26 mouse cellular contexts compared by ENCODE assay signal in the genomic region with DNA sequence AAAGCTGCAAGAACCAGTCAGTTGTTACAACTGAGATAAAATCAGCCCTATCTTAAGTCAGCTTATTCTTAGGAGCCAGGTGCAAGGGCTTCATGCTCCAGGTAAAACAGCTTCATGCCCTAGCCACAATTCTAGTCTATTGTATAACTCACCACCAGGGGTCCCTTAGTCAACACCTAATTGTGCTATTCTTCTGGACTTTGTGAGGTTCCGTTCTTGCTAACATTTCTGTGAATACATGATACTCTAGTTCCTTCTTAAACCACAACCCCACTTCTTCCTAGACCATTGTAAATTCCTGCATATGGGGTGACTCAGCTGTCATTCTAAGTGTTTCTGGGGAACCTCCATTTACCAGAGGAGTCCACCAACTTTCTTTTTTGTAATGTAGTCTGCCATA. TPM values are rescaled to one million over a fixed set of nuclear protein-coding genes. Genes with fewer than 3 reads are reported as not detected.
A peak's percentile ranks its signal among the peaks of the same experiment; 100 is the strongest.
DNase-seq lines count a peak whose midpoint lies in the region; ATAC-seq lines count a peak whose summit lies in the region.
"Had no signal": no experiment of that assay in that cellular context is flagged by ENCODE, and none has a peak within 500 bp of the region (broad histone marks: within the 10 kb centered on the region; RNA-seq: fewer than 3 reads in every experiment).

No protein-coding gene starts in this region.

- H3K9ac ChIP-seq in midbrain, embryonic 14.5 days (replicated peaks; ENCODE audit: low read length) = no peak overlapping the region
- H3K9ac ChIP-seq in kidney, embryonic 14.5 days (ENCODE audit: low read depth, low read length) = no peak overlapping the region
- H3K9ac ChIP-seq: forebrain, postnatal 0 days; limb, embryonic 15.5 days; neural tube, embryonic 12.5 days; stomach, embryonic 15.5 days had no signal

- no peak overlapping the region for H3K27ac ChIP-seq in midbrain, embryonic 14.5 days (replicated peaks; ENCODE audit: low read depth, low read length)
- H3K27ac ChIP-seq in kidney, embryonic 14.5 days (ENCODE audit: low read depth, low read length) = no peak overlapping the region
- H3K27ac ChIP-seq: embryonic facial prominence, embryonic 10.5 days; gastrocnemius, adult 2 months; heart, adult 2 months; limb, embryonic 15.5 days; neural tube, embryonic 12.5 days; stomach, embryonic 15.5 days had no signal

- no peaks in the 10 kb centered on the region for H3K9me3 ChIP-seq in midbrain, embryonic 14.5 days (ENCODE audit: control insufficient read depth, low read length)
- no peaks in the 10 kb centered on the region for H3K9me3 ChIP-seq in kidney, embryonic 14.5 days (ENCODE audit: control insufficient read depth, low read length)
- H3K9me3 ChIP-seq: embryonic facial prominence, embryonic 10.5 days; limb, embryonic 15.5 days; neural tube, embryonic 12.5 days; stomach, embryonic 15.5 days had no signal

- ATAC-seq in granulocyte monocyte progenitor cell, adult 5-6 weeks (replicated peaks; ENCODE audit: poor library complexity, severe bottlenecking) = peak; percentile 93
- ATAC-seq in midbrain, embryonic 14.5 days (ENCODE audit: low FRiP score, low TSS enrichment) = no peak
- no peak for ATAC-seq in kidney, embryonic 14.5 days (ENCODE audit: low FRiP score, low TSS enrichment)
- ATAC-seq: forebrain, postnatal 0 days; midbrain, embryonic 16.5 days had no signal

- no peaks in the 10 kb centered on the region for H3K27me3 ChIP-seq in splenic B cell, adult 2 months (ENCODE audit: control insufficient read depth, insufficient read depth, low read length, poor library complexity, severe bottlenecking)
- no peaks in the 10 kb centered on the region for H3K27me3 ChIP-seq in midbrain, embryonic 14.5 days (ENCODE audit: control insufficient read depth, insufficient read depth, low read length)
- no peaks in the 10 kb centered on the region for H3K27me3 ChIP-seq in kidney, embryonic 14.5 days (ENCODE audit: control insufficient read depth, insufficient read depth, low read length)
- H3K27me3 ChIP-seq: limb, embryonic 15.5 days; neural tube, embryonic 12.5 days; stomach, embryonic 15.5 days had no signal

- no peaks in the 10 kb centered on the region for H3K36me3 ChIP-seq in splenic B cell, adult 2 months (ENCODE audit: control insufficient read depth, insufficient read depth, low read length, poor library complexity, severe bottlenecking)
- no peaks in the 10 kb centered on the region for H3K36me3 ChIP-seq in midbrain, embryonic 14.5 days (ENCODE audit: control insufficient read depth, insufficient read depth, low read length)
- H3K36me3 ChIP-seq in kidney, embryonic 14.5 days (ENCODE audit: control insufficient read depth, insufficient read depth, low read length) = no peaks in the 10 kb centered on the region
- H3K36me3 ChIP-seq: embryonic facial prominence, embryonic 10.5 days; limb, embryonic 15.5 days; neural tube, embryonic 12.5 days; stomach, embryonic 15.5 days had no signal

- peak; percentile 28 for DNase-seq in lung, postnatal 36 days
- DNase-seq in lung, postnatal 4 days = no peak
- peak; percentile 12 for DNase-seq in ES-CJ7 (ENCODE audit: low read depth, low spot score)
- peak; percentile 56 for DNase-seq in splenic B cell, adult 2 months (ENCODE audit: low read depth, low spot score)
- no peak for DNase-seq in midbrain, embryonic 14.5 days
- DNase-seq in cerebellum, adult 11 months = no peak
- DNase-seq: adrenal gland, postnatal 25 days; cerebellum, postnatal 14 days; forebrain, postnatal 0 days; gastrocnemius, adult 2 months; heart, adult 2 months; heart, postnatal 36 days; kidney, postnatal 14 days; thymus, postnatal 25 days had no signal

- WGBS in midbrain, embryonic 14.5 days = 83% methylated on average over 1 of the region's 1 CpGs
- WGBS in kidney, embryonic 14.5 days = 78% methylated on average over 1 of the region's 1 CpGs

- no peaks in the 10 kb centered on the region for H3K4me1 ChIP-seq in midbrain, embryonic 14.5 days (ENCODE audit: control insufficient read depth, insufficient read depth, low read length)
- H3K4me1 ChIP-seq in kidney, embryonic 14.5 days (ENCODE audit: control insufficient read depth, insufficient read depth, low read length) = no peaks in the 10 kb centered on the region
- H3K4me1 ChIP-seq: embryonic facial prominence, embryonic 10.5 days; limb, embryonic 15.5 days; neural tube, embryonic 12.5 days; stomach, embryonic 15.5 days had no signal

- no peak overlapping the region for H3K4me2 ChIP-seq in midbrain, embryonic 14.5 days (ENCODE audit: low read length)
- H3K4me2 ChIP-seq in kidney, embryonic 14.5 days (replicated peaks; ENCODE audit: low read depth, low read length) = no peak overlapping the region
- H3K4me2 ChIP-seq: limb, embryonic 15.5 days; neural tube, embryonic 12.5 days; stomach, embryonic 15.5 days had no signal

- H3K4me3 ChIP-seq in midbrain, embryonic 14.5 days (replicated peaks; ENCODE audit: low read depth, low read length) = no peak overlapping the region
- no peak overlapping the region for H3K4me3 ChIP-seq in kidney, embryonic 14.5 days (ENCODE audit: low read length)
- H3K4me3 ChIP-seq: embryonic facial prominence, embryonic 10.5 days; erythroblast, embryonic 14.5 days; gastrocnemius, adult 2 months; heart, adult 2 months; limb, embryonic 15.5 days; neural tube, embryonic 12.5 days; stomach, embryonic 15.5 days had no signal

RNA-seq across cellular contexts. Expression of a gene that starts 57.9 kb away (rescaled TPM):
- not detected in 2 replicates for total RNA-seq in granulocyte monocyte progenitor cell, adult 5-6 weeks (2014; fragmentation: Nextera tagmentation)
- total RNA-seq in granulocyte monocyte progenitor cell, adult 5-6 weeks (2017) = 4.5 TPM in 1 of 2 replicates, not detected in the other
- not detected in 2 replicates for polyA plus RNA-seq in midbrain, embryonic 14.5 days (2014; fragmentation: Nextera tagmentation; extraction: Ambion mirVana)
- 0.41 and 1.1 TPM in 2 replicates for polyA plus RNA-seq in kidney, embryonic 14.5 days (2014; fragmentation: Nextera tagmentation; extraction: Ambion mirVana)
- total RNA-seq: ES-E14; gastrocnemius, adult 2 months; layer of hippocampus, postnatal 10 days; left cerebral cortex, postnatal 14 days had no signal
- polyA plus RNA-seq: embryonic facial prominence, embryonic 10.5 days; erythroblast, embryonic 14.5 days; intestine, embryonic 14.5 days; midbrain, embryonic 16.5 days; neural tube, embryonic 12.5 days had no signal

RNA-seq across cellular contexts. Expression of a gene that starts 57.9 kb away (rescaled TPM):
- total RNA-seq in granulocyte monocyte progenitor cell, adult 5-6 weeks (2014; fragmentation: Nextera tagmentation) = 0.17 and 6.7 TPM in 2 replicates
- 15.0 and 20.1 TPM in 2 replicates for total RNA-seq in granulocyte monocyte progenitor cell, adult 5-6 weeks (2017)
- polyA plus RNA-seq in midbrain, embryonic 14.5 days (2014; fragmentation: Nextera tagmentation; extraction: Ambion mirVana) = 0.12 and 0.71 TPM in 2 replicates
- polyA plus RNA-seq in kidney, embryonic 14.5 days (2014; fragmentation: Nextera tagmentation; extraction: Ambion mirVana) = 0.23 and 0.38 TPM in 2 replicates
- total RNA-seq: forebrain, postnatal 0 days had no signal
- polyA plus RNA-seq: embryonic facial prominence, embryonic 10.5 days; neural tube, embryonic 12.5 days had no signal

Comparison
In these comparisons a context has a peak if more than half of its experiments do, and no peak if none do; other contexts are left out.
1. DNase-seq: peak in lung, postnatal 36 days (single experiment), ES-CJ7 (single experiment) and splenic B cell, adult 2 months (single experiment); none in lung, postnatal 4 days (0 of 2), midbrain, embryonic 14.5 days (single experiment) and cerebellum, adult 11 months (single experiment).